Mouse (Mus musculus) MEL (cell line): Measurements from ENCODE around the gene Zc3h12d.
A peak's percentile ranks its signal among the peaks of the same experiment; 100 is the strongest.

Experiments used
- BHLHE40 ChIP-seq: IDR thresholded peaks from 2 replicates; pipeline ENCODE4 v1.6.1; 2012; ENCODE audit warnings: low read depth, mild to moderate bottlenecking, inconsistent platforms, low read length, improper control_type of control experiment, borderline replicate concordance
- CTCF ChIP-seq, 3 experiments: IDR thresholded peaks in 2 of 3; conservative IDR thresholded peaks in 1 of 3; 2 replicates each; pipeline ENCODE4 v1.5.1; 2011 to 2012; ENCODE audit warnings: low read length in 3 of 3, low read depth in 2 of 3, mild to moderate bottlenecking in 2 of 3, improper control_type of control experiment in 1 of 3, inconsistent platforms in 1 of 3, mixed read lengths in 1 of 3, moderate library complexity in 1 of 3; ENCODE audit not compliant: control insufficient read depth in 1 of 3, insufficient read depth in 1 of 3, poor library complexity in 1 of 3, severe bottlenecking in 1 of 3
- EP300 ChIP-seq, 2 experiments: IDR thresholded peaks; 2 replicates each; pipeline ENCODE4 v1.6.1; 2011; ENCODE audit warnings: improper control_type of control experiment in 2 of 2, low read length in 2 of 2, low read depth in 1 of 2, mild to moderate bottlenecking in 1 of 2
- GATA1 ChIP-seq: IDR thresholded peaks from 2 replicates; pipeline ENCODE4 v1.6.1; 2011; ENCODE audit warnings: low read depth, low read length, improper control_type of control experiment
- MEF2A ChIP-seq: IDR thresholded peaks from 2 replicates; pipeline ENCODE4 v1.6.1; 2014; ENCODE audit warnings: low read depth, mild to moderate bottlenecking, inconsistent platforms, low read length, improper control_type of control experiment; ENCODE audit not compliant: poor library complexity, insufficient replicate concordance, severe bottlenecking; ENCODE audit errors: extremely low read depth
- MXI1 ChIP-seq: IDR thresholded peaks from 2 replicates; pipeline ENCODE4 v1.6.1; 2011; ENCODE audit warnings: mild to moderate bottlenecking, low read depth, low read length, improper control_type of control experiment
- POLR2A ChIP-seq, 2 experiments: IDR thresholded peaks; 2 replicates each; pipeline ENCODE4 v1.6.1; 2011 to 2012; ENCODE audit warnings: low read length in 2 of 2, mild to moderate bottlenecking in 2 of 2, control low read depth in 1 of 2, improper control_type of control experiment in 1 of 2, low read depth in 1 of 2, moderate library complexity in 1 of 2; ENCODE audit not compliant: control insufficient read depth in 1 of 2, insufficient read depth in 1 of 2, poor library complexity in 1 of 2
- POLR2AphosphoS2 ChIP-seq: IDR thresholded peaks from 2 replicates; pipeline ENCODE4 v1.6.1; 2011; ENCODE audit warnings: low read length, improper control_type of control experiment
- RAD21 ChIP-seq: IDR thresholded peaks from 2 replicates; pipeline ENCODE4 v1.6.1; 2011; ENCODE audit warnings: mild to moderate bottlenecking, low read depth, low read length, improper control_type of control experiment
- TAL1 ChIP-seq: IDR thresholded peaks from 2 replicates; pipeline ENCODE4 v1.6.1; 2012; ENCODE audit warnings: mild to moderate bottlenecking, inconsistent platforms, low read length, moderate library complexity, mixed read lengths
- UBTF ChIP-seq: IDR thresholded peaks from 2 replicates; pipeline ENCODE4 v1.6.1; 2012; ENCODE audit warnings: low read depth, mild to moderate bottlenecking, inconsistent platforms, low read length, improper control_type of control experiment, moderate library complexity, borderline replicate concordance; ENCODE audit not compliant: insufficient read depth
- USF1 ChIP-seq: IDR thresholded peaks from 2 replicates; pipeline ENCODE4 v1.6.1; 2014; ENCODE audit warnings: low read depth, mild to moderate bottlenecking, inconsistent platforms, low read length, improper control_type of control experiment, moderate library complexity
- ZMIZ1 ChIP-seq: IDR thresholded peaks from 2 replicates; pipeline ENCODE4 v1.6.1; 2012; ENCODE audit warnings: low read depth, mild to moderate bottlenecking, inconsistent platforms, low read length, improper control_type of control experiment, moderate library complexity
- ZNF384 ChIP-seq: IDR thresholded peaks from 2 replicates; pipeline ENCODE4 v1.6.1; 2012; ENCODE audit warnings: low read depth, mild to moderate bottlenecking, inconsistent platforms, low read length, improper control_type of control experiment

- TF ChIP-seq POLR2AphosphoS2: no peak
- TF ChIP-seq ZNF384: no peak
- no peak for TF ChIP-seq EP300 (IDR thresholded peaks at IDR 0.05; ENCODE audit: low read depth in 1 of 2, low read length in 2 of 2)
- peak; percentile 93 to 96 (median 95) for TF ChIP-seq CTCF (IDR thresholded peaks at IDR 0.05 in 2 of 3, conservative IDR thresholded peaks at IDR 0.05 in 1 of 3; ENCODE audit: control insufficient read depth in 1 of 3, insufficient read depth in 1 of 3, low read depth in 2 of 3, low read length in 3 of 3, poor library complexity in 1 of 3, severe bottlenecking in 1 of 3)
- no peak for TF ChIP-seq ZMIZ1
- TF ChIP-seq POLR2A (IDR thresholded peaks at IDR 0.05; ENCODE audit: control insufficient read depth in 1 of 2, insufficient read depth in 1 of 2, low read depth in 1 of 2, low read length in 2 of 2, poor library complexity in 1 of 2): no peak
- no peak for TF ChIP-seq MXI1
- TF ChIP-seq BHLHE40: no peak
- no peak for TF ChIP-seq USF1
- TF ChIP-seq RAD21: peak; percentile 98
- TF ChIP-seq TAL1: no peak
- no peak for TF ChIP-seq GATA1
- no peak for TF ChIP-seq MEF2A
- no peak for TF ChIP-seq UBTF
These were observed 51.3 kb downstream of the Zc3h12d start for GRCm38 (mm10) chr10:7883524-7883923.
